Mouse (Mus musculus): ENCODE results near the gene Trmt112. TPM values are rescaled to one million over a fixed set of nuclear protein-coding genes. Genes with fewer than 3 reads are reported as not detected.
A peak's percentile ranks its signal among the peaks of the same experiment; 100 is the strongest.

The Trmt112 gene
- polyA plus RNA-seq, 1 experiment from 2014 or later, result 137 TPM

GRCm38 (mm10) chr19:6940396-6941351 lies 31.2 kb downstream of the Trmt112 start:
- H3K27ac ChIP-seq (ENCODE audit: low read length), result peak overlapping the region; percentile 59
- peak; percentile 2; the same call in 1 of the 2 replicates for ATAC-seq (ENCODE audit: low read depth)
- 19% methylated on average over 24 of the region's 29 CpGs for WGBS
- peaks cover 8% of the 10 kb centered on the region for H3K27me3 ChIP-seq (ENCODE audit: control insufficient read depth, insufficient read depth, low read depth, low read length)
- peak overlapping the region; percentile 95 for H3K4me3 ChIP-seq (ENCODE audit: low read length)
- no peaks in the 10 kb centered on the region for H3K36me3 ChIP-seq (ENCODE audit: control insufficient read depth, insufficient read depth, low read length)
- H3K9ac ChIP-seq (ENCODE audit: low read length), result peak overlapping the region; percentile 98
- peak overlapping the region; percentile 99 for H3K4me2 ChIP-seq (ENCODE audit: low read depth, low read length)
- H3K9me3 ChIP-seq (ENCODE audit: control insufficient read depth, low read length), result no peaks in the 10 kb centered on the region
- peaks cover 14% of the 10 kb centered on the region for H3K4me1 ChIP-seq (replicated peaks; ENCODE audit: control insufficient read depth, insufficient read depth, low read length)

GRCm38 (mm10) chr19:6941372-6942248 lies 32.1 kb downstream of the Trmt112 start, which contains the start of gene Bad:
Bad (plus strand) TSS chr19:6941861.
- Histone ChIP-seq H3K27me3 (ENCODE audit: control insufficient read depth, insufficient read depth, low read depth, low read length) (no peaks in the 10 kb centered on the region), H3K4me2 (ENCODE audit: low read depth, low read length) (peak within 1 kb of the TSS; percentile 99), H3K27ac (ENCODE audit: low read length) (peak within 1 kb of the TSS; percentile 98), H3K9ac (ENCODE audit: low read length) (peak within 1 kb of the TSS; percentile 98), H3K36me3 (ENCODE audit: control insufficient read depth, insufficient read depth, low read length) (no peaks in the 10 kb centered on the region), H3K9me3 (ENCODE audit: control insufficient read depth, low read length) (no peaks in the 10 kb centered on the region), H3K4me1 (replicated peaks; ENCODE audit: control insufficient read depth, insufficient read depth, low read length) (peaks cover 14% of the 10 kb centered on the region), H3K4me3 (ENCODE audit: low read length) (peak within 1 kb of the TSS; percentile 95)
- WGBS, result under 1% methylated on average over 83 of the region's 83 CpGs
- peak; percentile 88 for ATAC-seq (ENCODE audit: low read depth)

GRCm38 (mm10) chr19:6942249-6942691 lies 32.8 kb downstream of the Trmt112 start, which contains the start of gene Gpr137:
Gpr137 (minus strand) TSS chr19:6942480.
- Histone ChIP-seq H3K36me3 (ENCODE audit: control insufficient read depth, insufficient read depth, low read length) (no peaks in the 10 kb centered on the region), H3K9ac (ENCODE audit: low read length) (peak within 1 kb of the TSS; percentile 98), H3K4me1 (replicated peaks; ENCODE audit: control insufficient read depth, insufficient read depth, low read length) (peaks cover 14% of the 10 kb centered on the region), H3K27ac (ENCODE audit: low read length) (peak within 1 kb of the TSS; percentile 98), H3K4me2 (ENCODE audit: low read depth, low read length) (peak within 1 kb of the TSS; percentile 99), H3K27me3 (ENCODE audit: control insufficient read depth, insufficient read depth, low read depth, low read length) (no peaks in the 10 kb centered on the region), H3K9me3 (ENCODE audit: control insufficient read depth, low read length) (no peaks in the 10 kb centered on the region), H3K4me3 (ENCODE audit: low read length) (peak within 1 kb of the TSS; percentile 95)
- ATAC-seq (ENCODE audit: low read depth), result peak; percentile 93
- 0% methylated on average over 27 of the region's 27 CpGs for WGBS

GRCm38 (mm10) chr19:6942764-6943163 lies 33.3 kb downstream of the Trmt112 start:
- 29% methylated on average over 5 of the region's 5 CpGs for WGBS
- no peaks in the 10 kb centered on the region for H3K27me3 ChIP-seq (ENCODE audit: control insufficient read depth, insufficient read depth, low read depth, low read length)
- H3K4me2 ChIP-seq (ENCODE audit: low read depth, low read length), result peak overlapping the region; percentile 99
- no peaks in the 10 kb centered on the region for H3K36me3 ChIP-seq (ENCODE audit: control insufficient read depth, insufficient read depth, low read length)
- H3K9me3 ChIP-seq (ENCODE audit: control insufficient read depth, low read length), result no peaks in the 10 kb centered on the region
- peak overlapping the region; percentile 98 for H3K9ac ChIP-seq (ENCODE audit: low read length)
- ATAC-seq (ENCODE audit: low read depth), result no peak; the same call in 1 of the 2 replicates
- H3K4me3 ChIP-seq (ENCODE audit: low read length), result peak overlapping the region; percentile 95
- peak overlapping the region; percentile 98 for H3K27ac ChIP-seq (ENCODE audit: low read length)
- H3K4me1 ChIP-seq (replicated peaks; ENCODE audit: control insufficient read depth, insufficient read depth, low read length), result peaks cover 14% of the 10 kb centered on the region

GRCm38 (mm10) chr19:6943709-6944108 lies 34.2 kb downstream of the Trmt112 start:
- H3K4me1 ChIP-seq (replicated peaks; ENCODE audit: control insufficient read depth, insufficient read depth, low read length), result peaks cover 14% of the 10 kb centered on the region
- no peaks in the 10 kb centered on the region for H3K36me3 ChIP-seq (ENCODE audit: control insufficient read depth, insufficient read depth, low read length)
- ATAC-seq (ENCODE audit: low read depth), result no peak
- H3K4me3 ChIP-seq (ENCODE audit: low read length), result no peak overlapping the region
- no peak overlapping the region for H3K27ac ChIP-seq (ENCODE audit: low read length)
- no peak overlapping the region for H3K4me2 ChIP-seq (ENCODE audit: low read depth, low read length)
- no peak overlapping the region for H3K9ac ChIP-seq (ENCODE audit: low read length)
- no peaks in the 10 kb centered on the region for H3K27me3 ChIP-seq (ENCODE audit: control insufficient read depth, insufficient read depth, low read depth, low read length)
- H3K9me3 ChIP-seq (ENCODE audit: control insufficient read depth, low read length), result no peaks in the 10 kb centered on the region
- WGBS, result 94% methylated on average over 6 of the region's 6 CpGs

GRCm38 (mm10) chr19:6947742-6948141 lies 38.2 kb downstream of the Trmt112 start:
- H3K27ac ChIP-seq (ENCODE audit: low read length), result no peak overlapping the region
- no peaks in the 10 kb centered on the region for H3K36me3 ChIP-seq (ENCODE audit: control insufficient read depth, insufficient read depth, low read length)
- H3K9me3 ChIP-seq (ENCODE audit: control insufficient read depth, low read length), result no peaks in the 10 kb centered on the region
- no peak overlapping the region for H3K9ac ChIP-seq (ENCODE audit: low read length)
- H3K4me2 ChIP-seq (ENCODE audit: low read depth, low read length), result no peak overlapping the region
- no peaks in the 10 kb centered on the region for H3K27me3 ChIP-seq (ENCODE audit: control insufficient read depth, insufficient read depth, low read depth, low read length)
- 51% methylated on average over 4 of the region's 4 CpGs for WGBS
- no peak for ATAC-seq (ENCODE audit: low read depth)
- peaks cover 18% of the 10 kb centered on the region for H3K4me1 ChIP-seq (replicated peaks; ENCODE audit: control insufficient read depth, insufficient read depth, low read length)
- H3K4me3 ChIP-seq (ENCODE audit: low read length), result no peak overlapping the region

- 78% methylated on average over 4 of the region's 4 CpGs for WGBS
- Histone ChIP-seq H3K27me3 (ENCODE audit: control insufficient read depth, insufficient read depth, low read depth, low read length) (no peaks in the 10 kb centered on the region), H3K36me3 (ENCODE audit: control insufficient read depth, insufficient read depth, low read length) (no peaks in the 10 kb centered on the region), H3K4me1 (replicated peaks; ENCODE audit: control insufficient read depth, insufficient read depth, low read length) (peaks cover 18% of the 10 kb centered on the region), H3K27ac (ENCODE audit: low read length) (no peak overlapping the region), H3K4me3 (ENCODE audit: low read length) (no peak overlapping the region), H3K4me2 (ENCODE audit: low read depth, low read length) (no peak overlapping the region), H3K9ac (ENCODE audit: low read length) (no peak overlapping the region), H3K9me3 (ENCODE audit: control insufficient read depth, low read length) (no peaks in the 10 kb centered on the region)
- ATAC-seq (ENCODE audit: low read depth), result no peak
These were observed 38.7 kb downstream of the Trmt112 start for GRCm38 (mm10) chr19:6948186-6948585.

GRCm38 (mm10) chr19:6949532-6949931 lies 40.0 kb downstream of the Trmt112 start:
- Histone ChIP-seq H3K27ac (ENCODE audit: low read length) (no peak overlapping the region), H3K27me3 (ENCODE audit: control insufficient read depth, insufficient read depth, low read depth, low read length) (no peaks in the 10 kb centered on the region), H3K9ac (ENCODE audit: low read length) (no peak overlapping the region), H3K4me2 (ENCODE audit: low read depth, low read length) (no peak overlapping the region), H3K4me1 (replicated peaks; ENCODE audit: control insufficient read depth, insufficient read depth, low read length) (peaks cover 21% of the 10 kb centered on the region), H3K4me3 (ENCODE audit: low read length) (no peak overlapping the region), H3K36me3 (ENCODE audit: control insufficient read depth, insufficient read depth, low read length) (no peaks in the 10 kb centered on the region; the same call in 1 of the 2 replicates), H3K9me3 (ENCODE audit: control insufficient read depth, low read length) (no peaks in the 10 kb centered on the region)
- 88% methylated on average over 5 of the region's 5 CpGs for WGBS
- no peak for ATAC-seq (ENCODE audit: low read depth)
